21 mouse cellular contexts compared by ENCODE assay signal in the genomic region with DNA sequence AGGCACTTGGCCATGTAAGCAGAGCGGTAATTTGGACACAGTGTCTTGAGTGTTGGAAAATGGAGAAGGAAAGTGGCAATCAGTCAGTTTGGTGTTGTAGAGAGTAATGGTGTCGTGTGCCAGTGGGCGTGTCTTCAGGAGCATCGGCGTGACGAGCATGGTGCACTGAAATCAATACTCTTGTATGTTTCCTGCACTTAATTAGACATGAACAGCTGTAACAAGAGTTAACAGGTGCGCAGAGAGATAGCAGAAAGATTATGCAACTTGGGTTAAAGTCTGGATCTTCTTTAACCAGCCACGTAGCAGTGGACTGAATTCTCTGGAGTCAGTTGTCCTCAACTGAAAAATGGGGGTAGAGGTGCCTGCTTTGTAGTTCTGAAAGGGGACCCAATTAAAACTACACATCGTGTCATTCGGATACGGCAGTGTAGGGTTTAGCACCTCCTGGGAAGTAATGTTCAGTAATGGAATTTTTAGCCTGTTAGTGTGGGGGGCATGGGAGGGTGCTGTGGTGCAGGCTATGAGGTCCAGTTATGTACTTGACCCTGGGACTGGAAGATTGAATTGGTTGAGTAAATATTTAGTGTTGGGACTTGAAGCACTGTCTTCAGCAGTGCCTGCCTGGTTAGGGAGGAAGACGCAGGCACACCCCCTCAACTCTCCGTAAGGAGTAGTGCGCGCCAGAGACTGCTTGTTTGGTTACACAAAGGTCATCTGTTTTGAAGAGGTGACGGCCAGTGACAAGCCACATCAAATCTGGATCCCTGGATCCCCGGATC. TPM values are rescaled to one million over a fixed set of nuclear protein-coding genes. Genes with fewer than 3 reads are reported as not detected.
A peak's percentile ranks its signal among the peaks of the same experiment; 100 is the strongest.
DNase-seq lines count a peak whose midpoint lies in the region; ATAC-seq and TF ChIP-seq lines count a peak whose summit lies in the region.
"Had no signal": no experiment of that assay in that cellular context is flagged by ENCODE, and none has a peak within 500 bp of the region (broad histone marks: within the 10 kb centered on the region; RNA-seq: fewer than 3 reads in every experiment).

No protein-coding gene starts in this region.

- no peaks in the 10 kb centered on the region for H3K27me3 ChIP-seq in heart, embryonic 15.5 days
- H3K27me3 ChIP-seq in heart, embryonic 11.5 days (ENCODE audit: control insufficient read depth, insufficient read depth, low read length) = no peaks in the 10 kb centered on the region
- no peaks in the 10 kb centered on the region for H3K27me3 ChIP-seq in liver, adult 2 months (ENCODE audit: control insufficient read depth, insufficient read depth, low read length)
- H3K27me3 ChIP-seq in liver, embryonic 11.5 days (replicated peaks; ENCODE audit: control insufficient read depth, insufficient read depth, low read length) = no peaks in the 10 kb centered on the region
- H3K27me3 ChIP-seq in G1E (ENCODE audit: insufficient read depth, low read length) (no peaks in the 10 kb centered on the region), myocyte (ENCODE audit: control insufficient read depth, insufficient read depth, insufficient read length) (no peaks in the 10 kb centered on the region)
- H3K27me3 ChIP-seq: embryonic facial prominence, embryonic 15.5 days; lung, embryonic 15.5 days; neural tube, embryonic 13.5 days had no signal

- no peak overlapping the region for H3K4me2 ChIP-seq in heart, embryonic 15.5 days
- H3K4me2 ChIP-seq in heart, embryonic 11.5 days = no peak overlapping the region
- H3K4me2 ChIP-seq in liver, embryonic 11.5 days = no peak overlapping the region
- H3K4me2 ChIP-seq in myocyte (ENCODE audit: low read depth) = peak overlapping the region; percentile 48
- H3K4me2 ChIP-seq: embryonic facial prominence, embryonic 15.5 days; lung, embryonic 15.5 days; midbrain, embryonic 11.5 days; neural tube, embryonic 13.5 days had no signal

- H3K79me2 ChIP-seq in liver, adult 2 months (ENCODE audit: control insufficient read depth, insufficient read depth, low read length) = peaks cover 17% of the 10 kb centered on the region; the same call in 1 of the 2 replicates
- H3K79me2 ChIP-seq in myocyte (ENCODE audit: control insufficient read depth, insufficient read depth) = peaks cover 78% of the 10 kb centered on the region

- 82% methylated on average over 17 of the region's 17 CpGs for WGBS in heart, embryonic 15.5 days
- 75% methylated on average over 17 of the region's 17 CpGs for WGBS in heart, embryonic 11.5 days (ENCODE audit: insufficient replicate concordance)
- 24% methylated on average over 17 of the region's 17 CpGs for WGBS in liver, adult 2 months
- WGBS in liver, embryonic 11.5 days = 68% methylated on average over 17 of the region's 17 CpGs

- peak; percentile 95 for DNase-seq in liver, adult 2 months (ENCODE audit: extremely low read depth, low read depth, low spot score)
- DNase-seq in liver, embryonic 11.5 days (ENCODE audit: low spot score) = no peak
- DNase-seq in G1E (ENCODE audit: low spot score) = peak; percentile 30
- DNase-seq in left cerebral cortex, adult 11 months (ENCODE audit: low spot score) = no peak
- DNase-seq: adrenal gland, adult 2 months; B cell, adult 2 months; cerebellum, adult 2 months; cerebellum, postnatal 36 days; gastrocnemius, postnatal 36 days; layer of hippocampus, postnatal 36 days; thymus, adult 18-20 months; thymus, postnatal 4 days had no signal

- no peak for ATAC-seq in heart, embryonic 15.5 days (replicated peaks; ENCODE audit: insufficient number of reproducible peaks, insufficient read depth, low FRiP score, low read depth)
- ATAC-seq in heart, embryonic 11.5 days (replicated peaks; ENCODE audit: insufficient number of reproducible peaks, low FRiP score, low TSS enrichment) = no peak
- ATAC-seq in liver, embryonic 11.5 days (replicated peaks; ENCODE audit: low FRiP score) = no peak
- ATAC-seq in G1E (ENCODE audit: extremely low read depth, insufficient number of reproducible peaks, low FRiP score, poor library complexity, severe bottlenecking) = peak; percentile 72
- ATAC-seq: forebrain, embryonic 16.5 days had no signal

- no peak overlapping the region for H3K9ac ChIP-seq in heart, embryonic 15.5 days
- no peak overlapping the region for H3K9ac ChIP-seq in heart, embryonic 11.5 days (ENCODE audit: low read depth, low read length)
- H3K9ac ChIP-seq in liver, adult 2 months (ENCODE audit: low read depth, low read length) = peak overlapping the region; percentile 34
- no peak overlapping the region for H3K9ac ChIP-seq in liver, embryonic 11.5 days (ENCODE audit: low read depth, low read length)
- H3K9ac ChIP-seq: embryonic facial prominence, embryonic 15.5 days; lung, embryonic 15.5 days; neural tube, embryonic 13.5 days had no signal

- no peak for TF ChIP-seq CTCF in liver, adult 2 months (IDR thresholded peaks at IDR 0.05; ENCODE audit: low read depth, low read length)
- TF ChIP-seq CTCF in G1E (IDR thresholded peaks at IDR 0.05; ENCODE audit: low read depth, low read length) = no peak

- H3ac ChIP-seq in myocyte (ENCODE audit: control insufficient read depth, insufficient read length) = no peak overlapping the region

- peaks cover 38% of the 10 kb centered on the region for H3K4me1 ChIP-seq in heart, embryonic 15.5 days (replicated peaks)
- H3K4me1 ChIP-seq in heart, embryonic 11.5 days (ENCODE audit: control insufficient read depth, insufficient read depth, low read length) = peaks cover 30% of the 10 kb centered on the region
- peaks cover 20% of the 10 kb centered on the region for H3K4me1 ChIP-seq in liver, adult 2 months (ENCODE audit: control insufficient read depth, insufficient read depth, low read length)
- peaks cover 14% of the 10 kb centered on the region for H3K4me1 ChIP-seq in liver, embryonic 11.5 days (replicated peaks; ENCODE audit: control insufficient read depth, insufficient read depth, low read length)
- peaks cover 91% of the 10 kb centered on the region for H3K4me1 ChIP-seq in G1E (ENCODE audit: insufficient read depth, low read depth, low read length)

- H3K9me3 ChIP-seq in heart, embryonic 15.5 days (replicated peaks) = no peaks in the 10 kb centered on the region
- no peaks in the 10 kb centered on the region for H3K9me3 ChIP-seq in heart, embryonic 11.5 days (replicated peaks; ENCODE audit: control insufficient read depth, low read length)
- no peaks in the 10 kb centered on the region for H3K9me3 ChIP-seq in liver, embryonic 11.5 days (ENCODE audit: control insufficient read depth, low read length)
- no peaks in the 10 kb centered on the region for H3K9me3 ChIP-seq in G1E (replicated peaks)
- H3K9me3 ChIP-seq: embryonic facial prominence, embryonic 15.5 days; lung, embryonic 15.5 days; neural tube, embryonic 13.5 days had no signal

- H3K27ac ChIP-seq in heart, embryonic 15.5 days = 0 out of 2 replicates have a peak overlapping the region, but pooled peaks have one; percentile 15
- H3K27ac ChIP-seq in heart, embryonic 11.5 days (ENCODE audit: low read depth, low read length) = no peak overlapping the region
- H3K27ac ChIP-seq in liver, adult 2 months (replicated peaks; ENCODE audit: insufficient read depth, low read depth, low read length) = peak overlapping the region; percentile 78
- no peak overlapping the region for H3K27ac ChIP-seq in liver, embryonic 11.5 days (ENCODE audit: low read depth, low read length)
- H3K27ac ChIP-seq: embryonic facial prominence, embryonic 15.5 days; lung, embryonic 15.5 days; macrophage; neural tube, embryonic 13.5 days had no signal

- TF ChIP-seq POLR2A in liver, adult 2 months (IDR thresholded peaks at IDR 0.05; ENCODE audit: extremely low read depth, insufficient read depth, low read length) = no peak
- no peak for TF ChIP-seq POLR2A in myocyte (IDR thresholded peaks at IDR 0.05; ENCODE audit: insufficient read length, low read depth)

- no peak overlapping the region for H3K4me3 ChIP-seq in heart, embryonic 15.5 days
- no peak overlapping the region for H3K4me3 ChIP-seq in heart, embryonic 11.5 days (ENCODE audit: low read depth, low read length)
- no peak overlapping the region; the same call in 1 of the 2 replicates for H3K4me3 ChIP-seq in liver, adult 2 months (ENCODE audit: insufficient read depth, low read depth, low read length)
- no peak overlapping the region for H3K4me3 ChIP-seq in liver, embryonic 11.5 days (ENCODE audit: low read depth, low read length)
- peak overlapping the region; percentile 42; the same call in 1 of the 2 replicates for H3K4me3 ChIP-seq in G1E (ENCODE audit: low read depth, low read length)
- no peak overlapping the region for H3K4me3 ChIP-seq in myocyte
- H3K4me3 ChIP-seq: embryonic facial prominence, embryonic 15.5 days; lung, embryonic 15.5 days; neural tube, embryonic 13.5 days had no signal

- no peaks in the 10 kb centered on the region for H3K36me3 ChIP-seq in heart, embryonic 15.5 days
- no peaks in the 10 kb centered on the region for H3K36me3 ChIP-seq in heart, embryonic 11.5 days (ENCODE audit: control insufficient read depth, insufficient read depth, low read length)
- no peaks in the 10 kb centered on the region for H3K36me3 ChIP-seq in liver, adult 2 months (ENCODE audit: control insufficient read depth, insufficient read depth, low read length)
- no peaks in the 10 kb centered on the region for H3K36me3 ChIP-seq in liver, embryonic 11.5 days (ENCODE audit: control insufficient read depth, insufficient read depth, low read length)
- peaks cover 41% of the 10 kb centered on the region for H3K36me3 ChIP-seq in G1E (replicated peaks)
- no peaks in the 10 kb centered on the region for H3K36me3 ChIP-seq in myocyte (ENCODE audit: control insufficient read depth, insufficient read depth)
- H3K36me3 ChIP-seq: embryonic facial prominence, embryonic 15.5 days; lung, embryonic 15.5 days; neural tube, embryonic 13.5 days had no signal

TF ChIP-seq in myocyte, 11 proteins besides CTCF, POLR2A, EP300 and RAD21 (continues in another document):
- no peak for TF ChIP-seq SRF (IDR thresholded peaks at IDR 0.05; ENCODE audit: control insufficient read depth, insufficient read length, low read depth)
- TF ChIP-seq TCF12 (IDR thresholded peaks at IDR 0.05; ENCODE audit: insufficient read depth, poor library complexity, severe bottlenecking) = peak; percentile 75
- no peak for TF ChIP-seq POLR2AphosphoS2 (IDR thresholded peaks at IDR 0.05; ENCODE audit: insufficient read length, low read depth)
- no peak for TF ChIP-seq REST (IDR thresholded peaks at IDR 0.05; ENCODE audit: insufficient read depth, insufficient read length)
- no peak for TF ChIP-seq USF1 (IDR thresholded peaks at IDR 0.05; ENCODE audit: low read depth)
- peak; percentile 82 for TF ChIP-seq CEBPB (IDR thresholded peaks at IDR 0.05; ENCODE audit: insufficient read depth, poor library complexity, severe bottlenecking)

RNA-seq across cellular contexts. Expression of a gene that starts 9.9 kb away (rescaled TPM):
- 19.2 and 23.2 TPM in 2 replicates for polyA plus RNA-seq in heart, embryonic 15.5 days (2015; fragmentation: Nextera tagmentation; extraction: Ambion mirVana)
- polyA plus RNA-seq in heart, embryonic 11.5 days (2014; fragmentation: Nextera tagmentation; extraction: Ambion mirVana) = 31.6 and 32.8 TPM in 2 replicates
- total RNA-seq in liver, adult 2 months (2014; rRNA removed) = 16.0 and 19.9 TPM in 2 replicates
- polyA plus RNA-seq in liver, adult 2 months (2012; rRNA removed) = 3.9 and 4.6 TPM in 2 replicates
- polyA plus RNA-seq in liver, embryonic 11.5 days (2014; fragmentation: Nextera tagmentation; extraction: Ambion mirVana) = 14.9 and 17.6 TPM in 2 replicates
- total RNA-seq in G1E (2014; fragmentation: Nextera tagmentation) = 92.4 and 103 TPM in 2 replicates
- 51.5 and 55.7 TPM in 2 replicates for total RNA-seq in G1E (2017)
- 14.8 and 19.7 TPM in 2 replicates for polyA plus RNA-seq in G1E (2012)
- 16.5 TPM for polyA plus RNA-seq in myocyte (2012; fragmentation: generic; extraction: Trizol)

Comparison
In these comparisons a context has a peak if more than half of its experiments do, and no peak if none do; other contexts are left out.
1. H3K27ac ChIP-seq: peak in heart, embryonic 15.5 days (single experiment) and liver, adult 2 months (single experiment); none in heart, embryonic 11.5 days (single experiment) and liver, embryonic 11.5 days (single experiment).
2. DNase-seq: peak in liver, adult 2 months (single experiment) and G1E (single experiment); none in liver, embryonic 11.5 days (single experiment) and left cerebral cortex, adult 11 months (single experiment).